Mouse (Mus musculus) forelimb bud, embryonic 11.5 days (tissue): ENCODE data around the gene Foxl1.

Experiments used
- DNase-seq: peaks from one replicate; pipeline ENCODE4 v3.0.0-alpha.2; 2012; ENCODE audit warnings: low read depth, low spot score

Gene Foxl1

DNA sequence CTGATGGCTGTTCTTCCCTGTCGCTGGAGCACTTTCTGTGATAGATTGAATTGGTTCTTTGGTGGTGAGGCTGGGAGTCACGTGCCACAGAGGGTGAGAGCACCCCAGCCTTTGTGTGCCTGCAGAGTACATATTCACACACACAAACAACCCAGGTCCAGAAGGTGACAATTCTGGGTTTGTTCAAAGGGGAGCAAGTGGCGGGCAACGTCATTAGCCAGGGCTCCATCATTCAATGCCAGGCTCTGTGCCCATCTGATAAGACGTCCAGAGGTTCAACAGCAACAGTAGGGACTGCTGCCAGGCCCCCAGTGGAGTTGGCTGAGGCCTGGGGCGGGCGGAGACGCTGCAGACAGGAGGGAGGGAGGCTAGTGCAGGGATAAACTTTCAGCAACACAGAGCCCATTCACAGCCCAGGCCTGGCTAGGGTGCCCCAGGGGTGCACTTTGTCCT, 36.3 kb downstream of the Foxl1 start:
- no peak for DNase-seq

DNA sequence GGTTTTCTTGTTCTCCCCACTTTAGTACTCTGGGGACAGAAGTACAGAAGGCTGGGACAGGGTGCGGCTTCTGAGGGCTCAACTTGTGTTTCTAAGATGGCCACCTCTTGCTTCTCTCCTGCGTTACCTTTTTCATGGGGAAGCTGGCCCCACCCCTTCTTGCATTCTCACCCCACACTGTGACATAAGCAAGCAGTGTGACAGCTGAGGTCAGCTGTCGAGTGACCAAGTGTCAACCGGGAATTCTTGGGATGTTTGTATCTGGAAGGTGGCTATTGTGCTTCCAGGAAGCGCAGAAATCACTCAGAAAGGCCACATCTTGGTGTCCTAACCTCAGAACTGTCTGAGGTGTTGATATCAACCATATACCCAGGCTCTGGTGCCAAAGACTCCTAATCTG, 40.3 kb downstream of the Foxl1 start:
- DNase-seq = no peak

DNA sequence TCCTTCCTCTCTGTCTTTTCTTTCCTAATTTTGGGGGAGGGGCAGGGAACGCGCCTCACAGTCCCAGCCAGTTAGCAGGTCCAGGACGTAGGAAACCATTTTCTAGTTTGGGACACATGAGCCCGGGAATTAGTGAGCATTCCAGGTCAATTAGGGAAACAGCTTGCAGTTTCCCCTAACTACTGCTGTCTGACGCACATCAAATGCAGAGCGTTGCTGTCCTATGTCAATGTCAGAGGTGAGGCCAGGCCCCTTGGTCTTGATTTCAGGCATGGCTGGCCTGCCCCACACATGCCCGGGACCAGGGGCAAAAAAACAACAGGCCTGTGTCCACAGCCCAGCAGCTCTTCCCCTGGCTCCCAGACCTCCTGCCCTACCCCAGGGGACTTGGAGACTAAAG, 42.4 kb downstream of the Foxl1 start:
- DNase-seq = no peak

DNA sequence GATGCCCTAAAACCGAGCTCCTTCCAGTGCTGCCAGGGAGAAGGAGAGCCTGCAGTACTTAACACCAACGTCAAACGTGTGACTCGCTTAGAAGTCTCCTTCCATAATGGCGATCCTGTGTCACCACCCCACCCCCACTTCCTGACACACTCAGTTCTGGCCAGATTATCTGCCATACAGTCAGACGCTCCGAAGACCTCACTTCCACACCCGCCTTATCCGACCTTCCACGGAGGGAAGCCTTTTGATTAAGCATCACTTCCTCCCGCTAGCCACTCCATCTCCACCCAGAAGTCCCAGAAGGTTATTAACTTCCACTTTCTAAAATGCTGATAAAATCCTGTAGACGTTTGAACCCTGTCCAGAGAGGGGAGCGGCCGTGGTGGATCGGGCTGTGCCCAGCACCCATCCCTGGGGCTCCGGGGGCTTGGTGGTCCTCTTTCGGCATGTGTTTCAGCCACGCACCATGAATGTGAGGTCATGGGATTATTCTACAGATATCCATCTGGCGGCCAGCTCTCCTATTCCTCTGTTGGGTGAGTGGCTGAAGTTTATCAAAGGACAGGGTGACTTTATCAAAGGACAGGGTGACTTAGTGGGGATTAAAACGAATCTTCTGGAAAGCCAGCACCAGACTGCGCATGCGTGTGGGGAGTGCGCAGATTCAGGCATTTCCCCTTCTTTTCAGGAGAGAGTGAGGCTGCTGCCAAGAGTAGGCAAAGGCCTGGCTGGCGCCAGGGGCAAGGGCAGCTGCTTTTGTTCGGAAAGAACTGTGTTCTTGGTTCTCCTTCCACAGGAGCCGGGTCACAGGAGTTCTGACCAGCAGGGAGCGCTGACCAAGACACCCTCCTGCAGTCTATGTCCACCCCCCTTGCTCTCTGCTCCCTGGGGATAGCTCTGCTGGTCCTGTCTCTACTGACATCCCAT, 43.1 kb downstream of the Foxl1 start:
- DNase-seq = no peak

DNA sequence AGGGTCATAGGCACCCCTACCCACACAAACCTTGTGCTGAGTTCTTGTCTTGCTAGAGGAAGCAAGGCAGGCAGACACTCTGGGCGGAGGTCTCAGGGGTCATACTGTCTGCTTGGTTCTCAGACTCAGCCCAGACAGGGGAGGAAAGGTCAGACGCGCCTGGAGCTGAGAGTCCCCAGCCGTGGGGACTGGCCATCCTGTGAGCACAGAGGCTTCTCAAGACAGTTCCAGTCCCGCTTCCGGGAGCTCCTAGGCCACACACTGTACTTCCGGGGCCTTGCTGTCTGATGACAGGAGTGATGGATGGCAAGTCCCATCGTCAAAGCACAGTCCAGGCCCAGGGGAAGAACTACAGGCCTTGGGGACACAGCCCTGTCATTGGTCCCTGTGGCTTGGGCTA, 44.8 kb downstream of the Foxl1 start:
- DNase-seq = no peak

DNA sequence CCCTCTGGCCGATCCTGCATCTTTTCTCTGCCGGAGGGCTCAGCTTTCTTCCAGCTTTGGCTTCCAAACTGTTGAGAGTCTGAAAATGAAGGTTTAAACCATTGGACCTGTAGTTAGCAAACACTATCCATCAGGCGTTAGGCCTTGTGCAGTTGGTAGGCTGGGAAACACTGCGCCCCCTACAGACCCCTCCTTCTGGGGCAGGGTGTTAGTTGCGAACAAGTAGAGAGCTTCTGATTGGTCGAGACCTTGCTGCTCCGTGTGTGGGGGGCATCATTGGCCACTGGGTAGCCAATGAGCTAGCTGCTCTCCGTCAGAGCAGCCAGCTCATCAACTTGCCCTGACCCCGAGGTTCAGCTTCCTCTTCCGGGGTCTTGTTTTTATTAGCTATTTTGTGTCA, 46.4 kb downstream of the Foxl1 start:
- peak; percentile 86 for DNase-seq

DNA sequence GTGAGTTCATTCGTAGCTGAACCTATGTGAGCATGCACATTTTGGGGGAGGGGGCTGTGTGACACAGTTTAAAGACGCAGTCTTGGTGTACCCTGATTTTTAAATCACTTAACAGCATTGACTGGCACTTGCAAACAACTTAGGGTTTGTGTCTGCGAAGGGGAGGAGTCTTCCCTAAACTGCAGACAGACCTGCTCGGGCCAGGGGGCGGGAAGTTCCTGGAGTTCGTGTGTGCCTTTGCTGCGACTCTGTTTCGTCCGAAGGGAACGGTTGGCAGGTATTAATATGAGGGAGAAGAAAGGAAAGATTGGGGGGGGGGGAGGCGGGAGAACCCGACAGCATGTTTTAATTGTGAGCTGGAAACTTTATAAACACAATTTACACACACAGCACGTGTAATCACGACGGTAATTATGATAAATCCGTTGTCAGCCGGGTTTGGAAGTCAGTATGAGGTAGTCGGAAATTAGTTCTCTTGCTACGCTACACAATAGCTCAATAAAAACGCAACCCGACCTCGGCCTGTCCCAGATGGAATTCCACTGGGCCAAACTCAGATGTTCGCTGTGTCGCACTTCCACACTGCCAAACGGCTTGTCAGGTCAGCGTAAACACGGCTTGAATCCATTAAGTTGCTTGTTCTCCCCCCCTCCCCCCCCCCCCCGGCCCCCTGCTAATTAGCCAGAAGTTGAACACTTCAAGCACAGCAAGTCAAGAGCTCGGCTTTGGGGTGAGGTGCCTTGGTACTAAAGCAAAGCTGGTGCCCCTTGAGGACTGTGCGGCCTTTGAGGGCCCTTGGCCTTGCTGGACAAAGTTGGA, 47.2 kb downstream of the Foxl1 start:
- peak; percentile 54 for DNase-seq

DNA sequence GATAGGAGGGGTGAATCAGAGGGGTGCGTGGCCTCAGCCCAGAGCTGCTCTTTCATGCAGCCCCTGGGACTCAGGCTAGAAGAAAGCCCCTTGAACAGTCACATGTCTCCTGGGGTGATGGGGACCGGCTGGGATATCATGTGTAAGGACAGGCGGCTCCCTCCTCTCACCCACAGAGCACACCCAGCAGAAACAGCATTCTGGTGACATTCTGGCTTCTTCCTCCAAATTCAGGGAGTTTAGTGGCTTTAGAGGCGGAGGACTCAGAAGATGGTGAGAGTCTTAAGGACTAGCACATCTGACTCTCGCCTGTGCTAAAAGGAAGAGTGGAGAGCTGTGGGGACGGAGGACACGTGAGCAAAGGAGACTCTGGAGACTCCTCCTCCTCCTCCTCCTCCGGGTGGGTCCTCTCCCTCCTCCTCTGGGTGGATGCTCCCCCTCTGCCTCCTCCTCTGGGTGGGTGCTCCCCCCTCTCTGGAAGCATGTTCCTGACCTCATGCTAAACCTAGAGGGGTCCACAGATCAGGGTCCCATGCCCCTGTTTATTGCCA, 47.9 kb downstream of the Foxl1 start:
- DNase-seq = no peak

DNA sequence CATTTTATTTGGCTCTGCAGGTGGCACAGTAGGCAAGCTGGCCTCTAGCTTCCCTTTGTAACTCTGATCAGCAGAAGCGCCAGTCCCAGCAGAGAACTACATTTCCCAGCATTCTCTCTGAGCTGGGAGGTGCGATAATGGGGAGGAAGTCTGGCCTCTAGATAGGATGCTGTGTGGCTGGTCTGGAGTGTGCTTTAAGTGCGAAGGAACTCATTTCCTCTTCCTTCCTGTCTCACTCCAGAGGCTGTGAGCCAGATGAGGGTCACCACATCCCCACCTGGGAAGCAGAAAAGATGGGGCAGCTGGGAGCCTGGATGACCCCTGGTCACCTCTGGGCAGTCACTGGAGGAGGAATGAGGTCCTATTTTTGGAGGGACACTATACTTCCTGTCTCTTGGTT, 48.6 kb downstream of the Foxl1 start:
- no peak for DNase-seq
